In genomic region chr7:30917219-30917618, GRCm38 (mm10) we compare ENCODE assay signal across 19 mouse cellular contexts. TPM values are rescaled to one million over a fixed set of nuclear protein-coding genes. Genes with fewer than 3 reads are reported as not detected.
"Had no signal": no experiment of that assay in that cellular context is flagged by ENCODE, and none has a peak within 500 bp of the region (broad histone marks: within the 10 kb centered on the region; RNA-seq: fewer than 3 reads in every experiment).

No protein-coding gene starts in this region.

- H3K4me2 ChIP-seq: kidney, embryonic 15.5 days; limb, embryonic 13.5 days; liver, embryonic 15.5 days; midbrain, embryonic 12.5 days; stomach, embryonic 15.5 days had no signal

- H3K27ac ChIP-seq: kidney, embryonic 15.5 days; limb, embryonic 13.5 days; liver, embryonic 15.5 days; midbrain, embryonic 12.5 days; stomach, embryonic 15.5 days had no signal

- H3K9ac ChIP-seq: kidney, embryonic 15.5 days; limb, embryonic 13.5 days; liver, embryonic 15.5 days; midbrain, embryonic 12.5 days; stomach, embryonic 15.5 days had no signal

- H3K27me3 ChIP-seq: kidney, embryonic 15.5 days; limb, embryonic 13.5 days; liver, embryonic 15.5 days; midbrain, embryonic 12.5 days; stomach, embryonic 15.5 days had no signal

- DNase-seq: kidney, adult 18-20 months; kidney, postnatal 14 days; layer of hippocampus, postnatal 36 days; left cerebral cortex, postnatal 4 days; lung, adult 2 months; lung, postnatal 36 days; right cerebral cortex, postnatal 14 days; thymus, postnatal 14 days had no signal

- H3K36me3 ChIP-seq: kidney, embryonic 15.5 days; limb, embryonic 13.5 days; liver, embryonic 15.5 days; midbrain, embryonic 12.5 days; stomach, embryonic 15.5 days had no signal

- H3K4me1 ChIP-seq: kidney, embryonic 15.5 days; limb, embryonic 13.5 days; liver, embryonic 15.5 days; midbrain, embryonic 12.5 days; stomach, embryonic 15.5 days had no signal

- ATAC-seq: lung, postnatal 0 days had no signal

- H3K9me3 ChIP-seq: kidney, embryonic 15.5 days; limb, embryonic 13.5 days; liver, embryonic 15.5 days; megakaryocyte, embryonic 14.5 days; midbrain, embryonic 12.5 days; stomach, embryonic 15.5 days had no signal

- H3K4me3 ChIP-seq: kidney, embryonic 15.5 days; limb, embryonic 13.5 days; liver, embryonic 15.5 days; megakaryocyte, embryonic 14.5 days; midbrain, embryonic 12.5 days; stomach, embryonic 15.5 days had no signal

RNA-seq across cellular contexts. Expression of gene Hamp2, which starts 7.3 kb away (rescaled TPM):
- total RNA-seq: layer of hippocampus, postnatal 36 days; left cerebral cortex, postnatal 4 days; midbrain, postnatal 0 days had no signal
- polyA plus RNA-seq: kidney, embryonic 15.5 days; limb, embryonic 13.5 days; liver, embryonic 15.5 days; lung, postnatal 0 days; midbrain, embryonic 12.5 days; midbrain, postnatal 0 days; neural tube, embryonic 14.5 days; stomach, embryonic 15.5 days had no signal

RNA-seq across cellular contexts. Expression of gene Hamp, which starts 26.6 kb away (rescaled TPM):
- total RNA-seq: layer of hippocampus, postnatal 36 days; left cerebral cortex, postnatal 4 days; midbrain, postnatal 0 days had no signal
- polyA plus RNA-seq: kidney, embryonic 15.5 days; limb, embryonic 13.5 days; lung, postnatal 0 days; midbrain, embryonic 12.5 days; midbrain, postnatal 0 days; neural tube, embryonic 14.5 days; spleen, adult 2 months; testis, adult 2 months had no signal

RNA-seq across cellular contexts. Expression of gene Cd22, which starts 37.1 kb away (rescaled TPM):
- total RNA-seq: layer of hippocampus, postnatal 36 days had no signal
- polyA plus RNA-seq: midbrain, embryonic 12.5 days; neural tube, embryonic 14.5 days had no signal
